Mouse (Mus musculus) heart, postnatal 0 days (tissue): ENCODE data around the gene 4933416C03Rik. TPM values are rescaled to one million over a fixed set of nuclear protein-coding genes. Genes with fewer than 3 reads are reported as not detected.

Source experiments
- ATAC-seq: fragments of 200-750 bp; cut with Nextera tagmentation; 2 replicates; pipeline ENCODE4 v1.8.0; 2017; ENCODE audit warnings: low read depth, moderate number of reproducible peaks, moderate library complexity; ENCODE audit not compliant: insufficient read depth
- DNase-seq: peaks from one replicate; pipeline ENCODE4 v3.0.0-alpha.2; 2016; ENCODE audit warnings: low spot score
- H3K27ac ChIP-seq: fragments of 300-500 bp; sonication (generic); 2 replicates; pipeline ENCODE4 v1.5.1; 2014; ENCODE audit warnings: low read depth, mild to moderate bottlenecking
- H3K27me3 ChIP-seq: fragments of 300-500 bp; sonication (generic); 2 replicates; pipeline ENCODE4 v1.6.1; 2014; ENCODE audit warnings: low read length, mixed read lengths; ENCODE audit not compliant: control insufficient read depth, insufficient read depth
- H3K36me3 ChIP-seq: fragments of 300-500 bp; sonication (generic); replicated peaks from 2 replicates; pipeline ENCODE4 v1.6.1; 2014; ENCODE audit warnings: low read length, mixed read lengths; ENCODE audit not compliant: control insufficient read depth, insufficient read depth
- H3K4me1 ChIP-seq: fragments of 300-500 bp; sonication (generic); 2 replicates; pipeline ENCODE4 v1.6.1; 2014; ENCODE audit warnings: antibody characterized with exemption; ENCODE audit not compliant: control insufficient read depth, insufficient read depth
- H3K4me2 ChIP-seq: fragments of 300-500 bp; sonication (generic); 2 replicates; pipeline ENCODE4 v1.6.1; 2014; ENCODE audit warnings: low read depth, mild to moderate bottlenecking, low read length, moderate library complexity
- H3K4me3 ChIP-seq: fragments of 300-500 bp; sonication (generic); 2 replicates; pipeline ENCODE4 v1.5.1; 2014; ENCODE audit warnings: low read depth, low read length
- H3K9ac ChIP-seq: fragments of 300-500 bp; sonication (generic); replicated peaks from 2 replicates; pipeline ENCODE4 v1.6.1; 2014; ENCODE audit warnings: low read depth, low read length, mixed read lengths
- H3K9me3 ChIP-seq: fragments of 300-500 bp; sonication (generic); replicated peaks from 2 replicates; pipeline ENCODE4 v1.6.1; 2016; ENCODE audit warnings: low read length; ENCODE audit not compliant: control insufficient read depth
- CTCF ChIP-seq: IDR thresholded peaks from 2 replicates; pipeline ENCODE4 v1.5.1; 2016; ENCODE audit warnings: antibody characterized with exemption, control low read depth, low read depth
- EP300 ChIP-seq: IDR thresholded peaks from 2 replicates; pipeline ENCODE4 v1.6.1; 2016; ENCODE audit warnings: antibody characterized with exemption, low read depth
- WGBS: fragments of 180-500 bp; shearing (Covaris S2); extraction: QIAGEN DNeasy Blood & Tissue Kit; methylation state at CpG from one replicate; pipeline ENCODE4 v1.1.7; 2014; 5-methylcytosine and 5-hydroxymethylcytosine counted together
- polyA plus RNA-seq: library from polyadenylated mRNA; unstranded; fragments of >200 nt; fragmentation: Nextera tagmentation; extraction: Ambion mirVana; gene quantifications from 2 replicates; pipeline ENCODE4 v1.2.1, GENCODE M21; 2015
- total RNA-seq: library from RNA; depleted of rRNA; stranded (reverse); fragments of >200 nt; gene quantifications from 2 replicates; pipeline ENCODE4 v1.2.3, GENCODE M21; 2014; ENCODE audit warnings: low replicate concordance; rRNA removed

4933416C03Rik gene
- total RNA-seq: not detected in 2 replicates
- polyA plus RNA-seq: not detected in 2 replicates

GRCm38 (mm10) chr10:116113867-116114474 lies at the start of gene 4933416C03Rik:
Gene 4933416C03Rik (minus strand): TSS chr10:116113917.
- Histone ChIP-seq H3K9ac (no peak within 1 kb of the TSS), H3K4me3 (no peak within 1 kb of the TSS), H3K4me2 (no peak within 1 kb of the TSS), H3K27me3 (no peaks in the 10 kb centered on the region), H3K36me3 (no peaks in the 10 kb centered on the region), H3K27ac (no peak within 1 kb of the TSS), H3K4me1 (no peaks in the 10 kb centered on the region), H3K9me3 (no peaks in the 10 kb centered on the region)
- 94% methylated on average over 39 of the region's 39 CpGs for WGBS
- no peak for TF ChIP-seq CTCF
- TF ChIP-seq EP300: no peak
- ATAC-seq (no peak), DNase-seq (no peak)

- ATAC-seq (no peak), DNase-seq (no peak)
- no peak overlapping the region for H3K27ac ChIP-seq
- no peaks in the 10 kb centered on the region for H3K9me3 ChIP-seq
- H3K9ac ChIP-seq: no peak overlapping the region
- no peaks in the 10 kb centered on the region for H3K36me3 ChIP-seq
- 62% methylated on average over 12 of the region's 12 CpGs for WGBS
- no peak for TF ChIP-seq CTCF
- no peak for TF ChIP-seq EP300
- no peak overlapping the region for H3K4me3 ChIP-seq
- no peaks in the 10 kb centered on the region for H3K4me1 ChIP-seq
- no peaks in the 10 kb centered on the region for H3K27me3 ChIP-seq
- no peak overlapping the region for H3K4me2 ChIP-seq
Measured at GRCm38 (mm10) chr10:116162338-116162737, 48.6 kb upstream of the 4933416C03Rik start.

GRCm38 (mm10) chr10:116156699-116157098 lies 43.0 kb upstream of the 4933416C03Rik start:
- no peaks in the 10 kb centered on the region for H3K36me3 ChIP-seq
- ATAC-seq: no peak

GRCm38 (mm10) chr10:116154707-116155106 lies 41.0 kb upstream of the 4933416C03Rik start:
- Histone ChIP-seq H3K9ac (no peak overlapping the region), H3K36me3 (no peaks in the 10 kb centered on the region), H3K4me3 (no peak overlapping the region), H3K4me2 (no peak overlapping the region), H3K27me3 (no peaks in the 10 kb centered on the region), H3K9me3 (no peaks in the 10 kb centered on the region), H3K27ac (no peak overlapping the region), H3K4me1 (no peaks in the 10 kb centered on the region)
- ATAC-seq: no peak
- 70% methylated on average over 5 of the region's 5 CpGs for WGBS
- TF ChIP-seq EP300 (no peak), CTCF (no peak)
- DNase-seq: no peak

More at GRCm38 (mm10) chr10:116156699-116157098, 43.0 kb upstream of the 4933416C03Rik start:
- Histone ChIP-seq H3K4me2 (no peak overlapping the region), H3K4me1 (no peaks in the 10 kb centered on the region), H3K4me3 (no peak overlapping the region), H3K9ac (no peak overlapping the region), H3K27ac (no peak overlapping the region), H3K27me3 (no peaks in the 10 kb centered on the region), H3K9me3 (no peaks in the 10 kb centered on the region)
- no peak for TF ChIP-seq EP300
- no peak for TF ChIP-seq CTCF
- DNase-seq: no peak
- WGBS: 64% methylated on average over 1 of the region's 1 CpGs

GRCm38 (mm10) chr10:116146091-116146490 lies 32.4 kb upstream of the 4933416C03Rik start:
- ATAC-seq (no peak), DNase-seq (no peak)
- Histone ChIP-seq H3K27ac (no peak overlapping the region), H3K36me3 (no peaks in the 10 kb centered on the region), H3K4me3 (no peak overlapping the region), H3K9me3 (no peaks in the 10 kb centered on the region), H3K4me2 (no peak overlapping the region), H3K9ac (no peak overlapping the region), H3K4me1 (no peaks in the 10 kb centered on the region), H3K27me3 (no peaks in the 10 kb centered on the region)
- WGBS: 74% methylated on average over 9 of the region's 9 CpGs
- TF ChIP-seq EP300 (no peak), CTCF (no peak)

- WGBS: 69% methylated on average over 10 of the region's 10 CpGs
- Histone ChIP-seq H3K4me1 (no peaks in the 10 kb centered on the region), H3K4me3 (no peak overlapping the region), H3K27me3 (no peaks in the 10 kb centered on the region), H3K27ac (no peak overlapping the region), H3K9me3 (no peaks in the 10 kb centered on the region), H3K9ac (no peak overlapping the region), H3K4me2 (no peak overlapping the region), H3K36me3 (no peaks in the 10 kb centered on the region)
- DNase-seq (no peak), ATAC-seq (no peak)
- TF ChIP-seq CTCF: no peak
Measured at GRCm38 (mm10) chr10:116143684-116144083, 30.0 kb upstream of the 4933416C03Rik start.
